Mouse (Mus musculus) liver, embryonic 14.5 days (tissue): Measurements from ENCODE around the gene Spag16. TPM values are rescaled to one million over a fixed set of nuclear protein-coding genes. Genes with fewer than 3 reads are reported as not detected.

Experiments
- ATAC-seq: fragments of 200-750 bp; cut with Nextera tagmentation; 2 replicates; pipeline ENCODE4 v1.8.0; 2017; ENCODE audit warnings: moderate number of reproducible peaks, mild to moderate bottlenecking, moderate library complexity; ENCODE audit not compliant: insufficient read depth
- DNase-seq, 3 experiments: peaks; one replicate each; pipeline ENCODE4 v3.0.0-alpha.2; 2012 to 2013; ENCODE audit warnings: low read depth in 3 of 3, low spot score in 3 of 3
- H3K27ac ChIP-seq: fragments of 300-500 bp; sonication (generic); 2 replicates; pipeline ENCODE4 v1.5.1; 2014; ENCODE audit warnings: moderate library complexity, mild to moderate bottlenecking, control low read depth, inconsistent platforms
- H3K27me3 ChIP-seq: fragments of 300-500 bp; sonication (generic); 2 replicates; pipeline ENCODE4 v1.6.1; 2014; ENCODE audit warnings: mild to moderate bottlenecking, low read length, moderate library complexity; ENCODE audit not compliant: control insufficient read depth, insufficient read depth
- H3K36me3 ChIP-seq: fragments of 300-500 bp; sonication (generic); replicated peaks from 2 replicates; pipeline ENCODE4 v1.6.1; 2014; ENCODE audit warnings: low read depth; ENCODE audit not compliant: control insufficient read depth, insufficient read depth
- H3K4me1 ChIP-seq, 2 experiments: fragments of 200-500 bp in 1 of 2; fragments of 300-500 bp in 1 of 2; sonication (generic) in 1 of 2; replicated peaks; 2 replicates each; pipeline ENCODE4 v1.6.1; 2012 to 2014; ENCODE audit warnings: antibody characterized with exemption in 1 of 2, inconsistent platforms in 1 of 2, low read length in 1 of 2; ENCODE audit not compliant: control insufficient read depth in 2 of 2, insufficient read depth in 2 of 2
- H3K4me2 ChIP-seq: fragments of 300-500 bp; sonication (generic); 2 replicates; pipeline ENCODE4 v1.6.1; 2014; ENCODE audit warnings: low read depth, mild to moderate bottlenecking, control low read depth, moderate library complexity
- H3K4me3 ChIP-seq, 2 experiments: fragments of 200-500 bp in 1 of 2; fragments of 300-500 bp in 1 of 2; sonication (generic) in 1 of 2; 2 replicates each; pipeline ENCODE4 v1.5.1; 2012 to 2014; ENCODE audit warnings: low read depth in 2 of 2, low read length in 2 of 2, mild to moderate bottlenecking in 2 of 2, control low read depth in 1 of 2, inconsistent platforms in 1 of 2, moderate library complexity in 1 of 2; ENCODE audit not compliant: insufficient read depth in 1 of 2
- H3K9ac ChIP-seq: fragments of 300-500 bp; sonication (generic); replicated peaks from 2 replicates; pipeline ENCODE4 v1.6.1; 2014; ENCODE audit warnings: mild to moderate bottlenecking, control low read depth, moderate library complexity
- H3K9me3 ChIP-seq: fragments of 300-500 bp; sonication (generic); 2 replicates; pipeline ENCODE4 v1.6.1; 2016; ENCODE audit warnings: low read length, mixed read lengths; ENCODE audit not compliant: control insufficient read depth
- CTCF ChIP-seq: IDR thresholded peaks from 2 replicates; pipeline ENCODE4 v1.5.1; 2016; ENCODE audit warnings: antibody characterized with exemption, low read depth, control low read depth
- EP300 ChIP-seq: IDR thresholded peaks from 2 replicates; pipeline ENCODE4 v1.6.1; 2016; ENCODE audit warnings: antibody characterized with exemption, low read depth
- WGBS: fragments of 180-500 bp; shearing (Covaris S2); extraction: QIAGEN DNeasy Blood & Tissue Kit; methylation state at CpG from one replicate; pipeline ENCODE4 v1.1.7; 2014; ENCODE audit not compliant: insufficient replicate concordance; 5-methylcytosine and 5-hydroxymethylcytosine counted together
- polyA plus RNA-seq, 2 experiments: library from polyadenylated mRNA; depleted of rRNA in 1 of 2; stranded (reverse) in 1 of 2; unstranded in 1 of 2; fragments of >200 nt; fragmentation: Nextera tagmentation in 1 of 2; extraction: Ambion mirVana in 1 of 2; gene quantifications; 2 replicates each; pipeline versions ENCODE4 v1.2.1 to v1.2.3; 2012 to 2014

Gene Spag16
- polyA plus RNA-seq, 2 experiments: not detected

DNA sequence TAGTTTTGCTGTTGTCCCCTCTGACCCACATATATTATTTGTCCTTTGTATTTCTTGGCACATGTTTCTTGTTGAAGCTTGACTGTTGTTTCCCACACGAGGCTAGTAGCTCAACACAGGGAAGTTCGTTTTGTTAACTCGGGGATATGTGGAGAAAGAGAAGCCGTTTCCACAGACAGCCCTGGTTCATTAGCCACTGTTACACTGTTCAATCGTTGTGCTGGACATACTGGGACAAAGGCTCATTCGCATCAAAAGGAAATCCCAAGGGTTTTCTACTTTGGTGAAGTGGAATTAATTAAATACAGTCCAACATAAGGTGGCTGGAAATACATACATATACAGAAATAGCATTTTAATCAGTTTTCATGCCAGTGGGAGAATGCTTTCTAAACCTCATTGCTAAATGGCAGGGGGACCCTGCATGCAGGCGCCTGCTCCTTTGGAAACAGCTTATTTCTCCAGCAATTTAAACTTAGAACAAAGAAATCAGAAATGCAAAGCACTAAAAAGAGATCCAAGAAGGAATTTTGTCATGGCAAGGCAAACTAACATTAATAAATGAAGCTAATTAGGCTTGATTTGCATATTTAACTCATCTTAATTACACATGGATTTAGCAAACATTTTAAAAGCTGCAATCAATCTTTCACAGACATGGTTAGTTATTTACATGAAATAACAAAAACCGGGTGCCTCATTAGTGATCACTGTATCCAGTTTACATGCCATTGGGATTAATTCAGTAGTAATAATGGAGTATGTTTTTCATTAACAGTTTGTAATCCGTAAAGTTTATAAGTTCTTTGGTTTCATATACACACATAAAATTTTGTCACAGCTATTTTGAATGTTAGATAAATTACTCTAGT lies 615.7 kb downstream of the Spag16 start:
- Histone ChIP-seq H3K27me3 (no peaks in the 10 kb centered on the region), H3K4me2 (no peak overlapping the region), H3K27ac (no peak overlapping the region), H3K4me3 (no peak overlapping the region), H3K36me3 (no peaks in the 10 kb centered on the region), H3K9ac (no peak overlapping the region), H3K9me3 (no peaks in the 10 kb centered on the region), H3K4me1 (no peaks in the 10 kb centered on the region)
- TF ChIP-seq EP300: no peak
- no peak for TF ChIP-seq CTCF
- 55% methylated on average over 9 of the region's 9 CpGs for whole genome bisulfite sequencing
- ATAC-seq (no peak), DNase-seq (no peak)

DNA sequence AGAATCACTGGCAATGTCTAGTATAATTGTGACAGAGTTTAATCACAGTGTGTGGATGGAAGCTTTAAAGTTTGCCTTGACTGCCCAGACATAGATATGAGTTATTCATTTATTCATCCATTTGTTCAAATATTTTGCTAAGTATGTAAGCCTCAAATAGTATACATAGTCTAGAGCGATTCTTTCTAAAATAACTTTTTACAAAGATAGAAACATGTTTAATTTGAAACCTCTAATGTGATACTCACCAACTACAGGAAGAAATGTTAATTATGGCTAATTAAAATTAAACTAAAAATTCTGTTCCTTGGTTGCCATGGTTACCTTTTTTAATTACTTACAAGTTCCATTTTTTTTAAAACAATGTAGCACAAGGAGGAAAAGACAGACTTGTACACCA lies 653.1 kb downstream of the Spag16 start:
- no peak overlapping the region for H3K4me3 ChIP-seq
- no peaks in the 10 kb centered on the region for H3K27me3 ChIP-seq
- no peak overlapping the region for H3K4me2 ChIP-seq
- no peak overlapping the region for H3K27ac ChIP-seq
- H3K9me3 ChIP-seq: no peaks in the 10 kb centered on the region
- ATAC-seq: no peak
- H3K36me3 ChIP-seq: no peaks in the 10 kb centered on the region
- DNase-seq: no peak
- H3K4me1 ChIP-seq: no peaks in the 10 kb centered on the region
- 50% methylated on average over 1 of the region's 1 CpGs for WGBS
- TF ChIP-seq EP300: no peak
- no peak for TF ChIP-seq CTCF
- no peak overlapping the region for H3K9ac ChIP-seq

DNA sequence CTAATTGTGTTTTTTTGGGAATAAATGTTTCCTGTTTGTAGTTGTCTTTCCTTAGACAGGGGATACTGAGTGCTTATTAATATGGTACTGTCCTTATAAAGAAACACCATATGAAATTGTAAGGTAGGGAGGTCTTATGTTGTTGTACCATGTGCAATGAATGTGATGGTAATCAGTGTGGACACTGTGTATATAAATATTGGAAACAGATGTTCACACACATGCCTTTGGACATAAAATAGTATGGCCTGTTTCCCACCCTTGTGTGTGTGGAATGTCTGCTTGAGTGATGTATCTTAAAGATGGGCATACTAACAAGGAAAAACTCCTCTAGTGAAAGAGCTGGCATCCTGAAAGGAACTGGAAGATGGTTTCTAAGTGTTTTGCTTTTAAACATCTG lies 692.1 kb downstream of the Spag16 start:
- Histone ChIP-seq H3K4me2 (no peak overlapping the region), H3K9ac (no peak overlapping the region), H3K27me3 (no peaks in the 10 kb centered on the region), H3K4me3 (no peak overlapping the region), H3K36me3 (no peaks in the 10 kb centered on the region), H3K4me1 (no peaks in the 10 kb centered on the region), H3K9me3 (no peaks in the 10 kb centered on the region), H3K27ac (no peak overlapping the region)
- ATAC-seq: no peak
- TF ChIP-seq CTCF (no peak), EP300 (no peak)
- no peak for DNase-seq

DNA sequence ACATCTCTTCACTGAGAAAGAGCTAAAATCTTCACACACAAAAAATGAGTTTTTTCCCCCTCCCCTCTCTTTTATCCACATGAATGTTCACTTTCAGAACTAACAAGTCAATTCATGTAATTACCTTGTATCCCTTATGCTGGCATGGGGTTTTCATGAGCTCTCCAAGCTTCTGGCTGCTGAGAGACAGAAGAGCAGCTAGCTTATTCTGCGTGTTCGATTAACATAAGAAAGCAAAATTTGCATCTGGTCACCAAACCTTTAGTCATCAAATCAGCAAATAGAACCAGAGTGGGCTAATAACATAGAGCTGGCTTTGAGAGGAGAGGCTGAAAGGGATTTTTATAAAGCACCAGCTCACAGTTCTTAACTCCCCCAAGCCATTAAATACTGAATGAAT lies 700.4 kb downstream of the Spag16 start:
- Histone ChIP-seq H3K4me3 (no peak overlapping the region), H3K4me1 (no peaks in the 10 kb centered on the region), H3K9me3 (no peaks in the 10 kb centered on the region), H3K9ac (no peak overlapping the region), H3K27me3 (no peaks in the 10 kb centered on the region), H3K27ac (no peak overlapping the region), H3K36me3 (no peaks in the 10 kb centered on the region), H3K4me2 (no peak overlapping the region)
- TF ChIP-seq EP300 (no peak), CTCF (no peak)
- DNase-seq (no peak), ATAC-seq (no peak)
- WGBS: 40% methylated on average over 2 of the region's 2 CpGs

DNA sequence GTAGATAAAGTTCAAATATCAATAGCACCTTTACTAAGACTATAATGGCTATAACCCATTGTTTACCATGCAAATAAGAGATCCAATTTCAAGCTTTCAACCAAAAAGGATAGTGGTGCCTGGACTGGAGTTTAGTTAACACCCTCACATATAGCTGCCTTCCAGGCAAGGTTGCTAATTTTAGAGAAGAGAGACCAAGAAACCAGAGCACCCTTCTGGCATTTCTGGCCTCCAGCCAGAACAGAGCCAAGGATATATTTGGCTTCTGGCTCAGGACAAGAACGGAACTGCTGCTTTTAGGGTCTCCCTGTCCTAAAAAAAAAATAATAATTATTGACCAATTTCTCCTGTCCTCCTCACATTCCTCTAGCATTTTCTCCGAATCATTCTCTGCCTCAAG lies 703.0 kb downstream of the Spag16 start:
- DNase-seq (no peak), ATAC-seq (no peak)
- H3K9me3 ChIP-seq: no peaks in the 10 kb centered on the region
- no peak overlapping the region for H3K27ac ChIP-seq
- no peak overlapping the region for H3K4me2 ChIP-seq
- H3K9ac ChIP-seq: no peak overlapping the region
- no peaks in the 10 kb centered on the region for H3K27me3 ChIP-seq
- no peaks in the 10 kb centered on the region for H3K4me1 ChIP-seq
- TF ChIP-seq EP300: no peak
- no peak for TF ChIP-seq CTCF
- H3K36me3 ChIP-seq: no peaks in the 10 kb centered on the region
- no peak overlapping the region for H3K4me3 ChIP-seq
- WGBS: 55% methylated on average over 2 of the region's 2 CpGs
